Mouse (Mus musculus): ENCODE measurements at regions not wholly inside any gene's neighbourhood (a gene's known extent, or its start where the extent isn't known, plus 50 kb on each side); places are given as distances from the start of the nearest gene placed in this dataset.
"Not testable (repeated sequence)": the region's sequence is repeated elsewhere in the genome, so short reads cannot be mapped to it uniquely, and the experiment has no call there.

GRCm38 (mm10) chr2:17854088-17854487 lies 122.8 kb upstream of the Nebl start:
- ATAC-seq (ENCODE audit: extremely low read depth, insufficient number of reproducible peaks, low FRiP score, poor library complexity, severe bottlenecking): peak; percentile 39; the same call in 1 of the 2 replicates

GRCm38 (mm10) chr2:17853500-17854011 lies 122.3 kb upstream of the Nebl start:
- ATAC-seq (ENCODE audit: extremely low read depth, insufficient number of reproducible peaks, low FRiP score, poor library complexity, severe bottlenecking): no peak

GRCm38 (mm10) chr2:17852740-17853499 lies 121.7 kb upstream of the Nebl start:
- ATAC-seq (ENCODE audit: extremely low read depth, insufficient number of reproducible peaks, low FRiP score, poor library complexity, severe bottlenecking): no peak

GRCm38 (mm10) chr2:17850741-17851140 lies 119.5 kb upstream of the Nebl start:
- no peak for ATAC-seq (ENCODE audit: extremely low read depth, insufficient number of reproducible peaks, low FRiP score, poor library complexity, severe bottlenecking)

- ATAC-seq (ENCODE audit: extremely low read depth, insufficient number of reproducible peaks, low FRiP score, poor library complexity, severe bottlenecking): no peak
Observed at GRCm38 (mm10) chr2:17849267-17849666, 118.0 kb upstream of the Nebl start.

- ATAC-seq (ENCODE audit: extremely low read depth, insufficient number of reproducible peaks, low FRiP score, poor library complexity, severe bottlenecking): not testable (repeated sequence)
Observed at GRCm38 (mm10) chr2:17845447-17846092, 114.3 kb upstream of the Nebl start.

- ATAC-seq (ENCODE audit: extremely low read depth, insufficient number of reproducible peaks, low FRiP score, poor library complexity, severe bottlenecking): no peak
Observed at GRCm38 (mm10) chr2:17844662-17845446, 113.6 kb upstream of the Nebl start.

- no peak for ATAC-seq (ENCODE audit: extremely low read depth, insufficient number of reproducible peaks, low FRiP score, poor library complexity, severe bottlenecking)
Observed at GRCm38 (mm10) chr2:17841963-17842362, 110.7 kb upstream of the Nebl start.

GRCm38 (mm10) chr2:17841546-17841945 lies 110.3 kb upstream of the Nebl start:
- ATAC-seq (ENCODE audit: extremely low read depth, insufficient number of reproducible peaks, low FRiP score, poor library complexity, severe bottlenecking): no peak

GRCm38 (mm10) chr2:17840941-17841498 lies 109.8 kb upstream of the Nebl start:
- no peak for ATAC-seq (ENCODE audit: extremely low read depth, insufficient number of reproducible peaks, low FRiP score, poor library complexity, severe bottlenecking)

GRCm38 (mm10) chr2:17839649-17840048 lies 108.4 kb upstream of the Nebl start:
- ATAC-seq (ENCODE audit: extremely low read depth, insufficient number of reproducible peaks, low FRiP score, poor library complexity, severe bottlenecking): no peak

- ATAC-seq (ENCODE audit: extremely low read depth, insufficient number of reproducible peaks, low FRiP score, poor library complexity, severe bottlenecking): no peak
Observed at GRCm38 (mm10) chr2:17838859-17839581, 107.8 kb upstream of the Nebl start.

- ATAC-seq (ENCODE audit: extremely low read depth, insufficient number of reproducible peaks, low FRiP score, poor library complexity, severe bottlenecking): no peak
Observed at GRCm38 (mm10) chr2:17838381-17838680, 107.1 kb upstream of the Nebl start.

- no peak for ATAC-seq (ENCODE audit: extremely low read depth, insufficient number of reproducible peaks, low FRiP score, poor library complexity, severe bottlenecking)
Observed at GRCm38 (mm10) chr2:17837541-17838380, 106.5 kb upstream of the Nebl start.

GRCm38 (mm10) chr2:17832726-17833125 lies 101.5 kb upstream of the Nebl start:
- no peak for ATAC-seq (ENCODE audit: extremely low read depth, insufficient number of reproducible peaks, low FRiP score, poor library complexity, severe bottlenecking)

- no peak for ATAC-seq (ENCODE audit: extremely low read depth, insufficient number of reproducible peaks, low FRiP score, poor library complexity, severe bottlenecking)
Observed at GRCm38 (mm10) chr2:17830216-17830615, 99.0 kb upstream of the Nebl start.

- ATAC-seq (ENCODE audit: extremely low read depth, insufficient number of reproducible peaks, low FRiP score, poor library complexity, severe bottlenecking): no peak
Observed at GRCm38 (mm10) chr2:17825271-17825670, 94.0 kb upstream of the Nebl start.

GRCm38 (mm10) chr2:17824176-17824575 lies 92.9 kb upstream of the Nebl start:
- no peak for ATAC-seq (ENCODE audit: extremely low read depth, insufficient number of reproducible peaks, low FRiP score, poor library complexity, severe bottlenecking)
